Mouse (Mus musculus) ES-E14 (cell line): ENCODE measurements around the gene Fxr2. TPM values are rescaled to one million over a fixed set of nuclear protein-coding genes. Genes with fewer than 3 reads are reported as not detected.

ENCODE experiments used
- DNase-seq: peaks from one replicate; pipeline ENCODE4 v3.0.0-alpha.2; 2013; ENCODE audit warnings: low read depth, low spot score
- H3K27ac ChIP-seq: 2 replicates; pipeline ENCODE4 v1.5.1; 2012; ENCODE audit warnings: low read depth, mild to moderate bottlenecking, low read length, moderate library complexity, mixed read lengths; ENCODE audit not compliant: poor library complexity, insufficient read depth, severe bottlenecking
- H3K36me3 ChIP-seq: 2 replicates; pipeline ENCODE4 v1.6.1; 2012; ENCODE audit warnings: mild to moderate bottlenecking, low read length, moderate library complexity, mixed read lengths; ENCODE audit not compliant: control insufficient read depth, poor library complexity, insufficient read depth, severe bottlenecking
- H3K4me1 ChIP-seq, 2 experiments: fragments of 150-350 bp in 1 of 2; sonication (generic) in 1 of 2; 2 replicates each; pipeline ENCODE4 v1.6.1; 2012; ENCODE audit warnings: low read length in 2 of 2, mild to moderate bottlenecking in 1 of 2, mixed read lengths in 1 of 2; ENCODE audit not compliant: control insufficient read depth in 2 of 2, insufficient read depth in 2 of 2, poor library complexity in 1 of 2
- H3K4me3 ChIP-seq, 2 experiments: fragments of 150-350 bp in 1 of 2; sonication (generic) in 1 of 2; 2 replicates each; pipeline ENCODE4 v1.5.1; 2012; ENCODE audit warnings: low read length in 2 of 2, low read depth in 1 of 2, mild to moderate bottlenecking in 1 of 2, mixed read lengths in 1 of 2; ENCODE audit not compliant: insufficient read depth in 1 of 2, poor library complexity in 1 of 2, severe bottlenecking in 1 of 2
- H3K9ac ChIP-seq: 2 replicates; pipeline ENCODE4 v1.6.1; 2012; ENCODE audit warnings: low read depth, mild to moderate bottlenecking, low read length, mixed read lengths; ENCODE audit not compliant: poor library complexity, insufficient read depth, severe bottlenecking
- H3K9me3 ChIP-seq: fragments of 150-350 bp; sonication (generic); 2 replicates; pipeline ENCODE4 v1.6.1; 2012; ENCODE audit warnings: low read depth, mild to moderate bottlenecking, low read length; ENCODE audit not compliant: control insufficient read depth, insufficient read depth
- CHD2 ChIP-seq: IDR thresholded peaks from 2 replicates; pipeline ENCODE4 v1.6.1; 2014; ENCODE audit warnings: mild to moderate bottlenecking, low read depth, low read length, inconsistent platforms
- HCFC1 ChIP-seq: IDR thresholded peaks from 2 replicates; pipeline ENCODE4 v1.6.1; 2012; ENCODE audit warnings: low read length, inconsistent platforms, borderline replicate concordance; ENCODE audit not compliant: insufficient read depth
- MAFK ChIP-seq: IDR thresholded peaks from 2 replicates; pipeline ENCODE4 v1.6.1; 2014; ENCODE audit warnings: mild to moderate bottlenecking, low read depth, low read length, inconsistent platforms; ENCODE audit not compliant: insufficient read depth
- ZC3H11A ChIP-seq: IDR thresholded peaks from 2 replicates; pipeline ENCODE4 v1.6.1; 2012; ENCODE audit warnings: low read depth, mild to moderate bottlenecking, inconsistent platforms, low read length, borderline replicate concordance
- ZNF384 ChIP-seq: IDR thresholded peaks from 2 replicates; pipeline ENCODE4 v1.6.1; 2012; ENCODE audit warnings: low read depth, low read length, inconsistent platforms
- in situ Hi-C, 2 experiments: fragments of 600-800 bp; cut with MboI; formaldehyde crosslinking; loops; one replicate each; pipeline ENCODE4 v1.15.1; 2025; ENCODE audit warnings: low sequenced_read_pairs in 2 of 2, inconsistent platforms in 1 of 2; ENCODE audit not compliant: unreplicated experiment in 2 of 2
- total RNA-seq: library from RNA; depleted of rRNA; stranded (reverse); fragments of 300-350 nt; gene quantifications from 2 replicates; pipeline ENCODE4 v1.2.3, GENCODE M21; 2012

Gene Fxr2
- total RNA-seq, 1 experiment = 161 TPM

DNA sequence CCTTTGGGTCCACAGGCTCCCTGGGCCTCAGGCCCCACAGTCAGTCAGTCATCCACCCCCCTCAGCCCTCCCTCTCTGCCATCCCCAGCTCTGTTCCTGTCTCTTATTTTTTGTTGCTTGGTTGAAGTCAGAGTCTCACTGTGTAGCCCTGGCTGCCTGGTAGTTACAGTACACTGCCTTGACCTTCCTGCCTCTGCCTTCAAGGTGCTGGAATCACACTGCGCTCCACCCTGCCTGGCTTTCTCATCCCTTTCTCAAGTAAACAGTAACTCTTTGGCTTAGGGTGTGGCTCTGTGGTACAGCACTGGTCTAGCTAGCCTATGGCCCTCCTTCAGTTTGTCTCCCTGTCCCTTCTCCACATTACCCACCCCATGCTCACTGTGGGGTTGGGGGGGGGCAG, 57.1 kb downstream of the Fxr2 start:
- H3K27ac ChIP-seq = peak overlapping the region; percentile 38; the same call in 1 of the 2 replicates
- TF ChIP-seq CHD2 (no peak), MAFK (no peak), ZNF384 (no peak), HCFC1 (no peak), ZC3H11A (no peak)
- 0 out of 4 replicates have a peak overlapping the region, but pooled peaks of 1 of the 2 experiments have one; percentile 6 for H3K4me3 ChIP-seq
- peak overlapping the region; percentile 41; the same call in 1 of the 2 replicates for H3K9ac ChIP-seq
- H3K9me3 ChIP-seq = no peaks in the 10 kb centered on the region
- no peak for DNase-seq
- peaks cover 8% of the 10 kb centered on the region; the same call in 1 of the 2 replicates for H3K36me3 ChIP-seq
- H3K4me1 ChIP-seq = peaks cover 9 to 38% of the 10 kb centered on the region in 2 experiments; a peak in 3 of 4 replicates
- in situ Hi-C loops = no loop called here

DNA sequence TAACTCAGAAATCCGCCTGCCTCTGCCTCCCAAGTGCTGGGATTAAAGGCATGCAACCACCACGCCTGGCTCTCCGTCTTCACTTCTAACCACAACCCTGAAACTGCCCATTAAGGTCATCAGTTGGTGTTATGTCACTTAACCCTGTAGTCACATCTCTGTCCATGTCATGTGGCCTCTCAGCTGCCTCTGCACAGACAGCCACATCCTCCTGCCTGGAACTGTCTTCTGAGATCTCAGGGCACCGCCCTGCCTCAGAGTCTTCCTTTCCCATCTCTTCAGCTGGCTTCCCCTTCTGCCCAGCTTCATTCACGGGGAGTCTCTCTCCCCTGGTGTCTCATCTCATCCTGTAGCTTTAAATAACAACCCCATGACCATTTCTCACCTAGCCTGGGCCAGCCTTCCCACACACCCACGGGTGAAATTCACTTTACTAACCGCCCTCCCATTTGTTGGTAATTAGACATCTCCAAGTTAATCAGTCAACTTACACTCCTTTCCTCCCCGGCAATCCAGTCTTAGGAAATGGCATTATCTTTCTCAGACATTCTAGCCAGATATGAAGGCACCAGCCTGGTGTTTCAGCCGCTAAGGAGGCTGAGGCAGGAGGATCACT, 59.5 kb downstream of the Fxr2 start:
- DNase-seq = no peak
- no peak overlapping the region for H3K9ac ChIP-seq
- in situ Hi-C loops = no loop called here
- no peak for TF ChIP-seq ZC3H11A
- no peak for TF ChIP-seq ZNF384
- peaks cover 8% of the 10 kb centered on the region; the same call in 1 of the 2 replicates for H3K36me3 ChIP-seq
- H3K9me3 ChIP-seq = no peaks in the 10 kb centered on the region
- peak overlapping the region; percentile 35; the same call in 1 of the 2 replicates for H3K27ac ChIP-seq
- no peak overlapping the region for H3K4me3 ChIP-seq
- H3K4me1 ChIP-seq = peaks cover 9 to 32% of the 10 kb centered on the region in 2 experiments; a peak in 3 of 4 replicates

DNA sequence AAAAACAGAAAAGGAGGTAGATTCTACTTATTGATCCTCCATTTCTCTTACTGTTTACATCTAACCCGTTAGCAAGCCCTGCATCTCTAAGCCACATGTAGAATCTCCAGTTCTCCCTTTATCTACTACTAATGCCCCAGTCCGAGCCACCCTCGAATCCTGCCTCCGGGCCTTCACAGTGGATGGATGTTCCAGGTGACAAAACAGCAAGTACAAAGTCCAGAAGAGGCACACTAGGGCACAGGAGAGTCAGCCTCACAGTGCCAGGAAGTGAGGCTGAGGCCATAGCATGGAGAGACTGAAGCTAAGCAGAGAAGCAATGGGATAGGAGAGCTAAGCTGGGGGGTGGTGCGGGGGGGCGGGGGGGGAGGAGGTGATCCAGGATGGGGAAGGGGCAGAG, 60.1 kb downstream of the Fxr2 start:
- Histone ChIP-seq H3K4me3 (no peak overlapping the region), H3K36me3 (peaks cover 8% of the 10 kb centered on the region; the same call in 1 of the 2 replicates), H3K9ac (no peak overlapping the region), H3K4me1 (peaks cover 12 to 35% of the 10 kb centered on the region in 2 experiments), H3K9me3 (no peaks in the 10 kb centered on the region), H3K27ac (no peak overlapping the region)
- DNase-seq = no peak
- in situ Hi-C loops = no loop called here
- TF ChIP-seq MAFK = no peak
- TF ChIP-seq ZC3H11A = no peak
- TF ChIP-seq HCFC1 = no peak
- TF ChIP-seq ZNF384 = no peak
- TF ChIP-seq CHD2 = no peak

DNA sequence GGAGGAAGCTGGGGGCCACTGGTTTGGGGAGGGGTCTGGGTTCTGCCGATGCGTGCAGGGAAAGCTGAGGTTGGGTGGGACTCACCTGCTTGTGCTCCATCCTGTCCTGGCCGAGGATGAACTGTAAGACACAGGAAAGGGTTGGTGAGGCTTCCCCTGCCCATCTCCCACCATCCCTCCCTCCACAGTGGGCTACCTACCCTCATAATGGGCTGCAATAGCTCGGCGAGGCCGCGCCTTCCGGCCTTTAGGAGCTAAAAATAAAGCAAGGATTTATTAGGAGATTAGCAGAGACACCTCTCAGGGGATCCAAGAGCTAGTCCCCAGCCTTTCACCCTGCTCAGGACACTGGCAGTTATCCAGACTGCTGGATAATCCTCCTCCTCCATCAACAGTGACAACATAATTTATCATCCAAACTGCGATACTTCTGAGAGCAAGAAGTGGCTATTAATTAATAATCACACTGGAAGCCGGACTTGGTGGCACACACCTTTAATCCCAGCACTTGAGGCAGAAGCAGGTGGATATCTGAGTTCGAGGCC, 60.7 kb downstream of the Fxr2 start:
- no peak for DNase-seq
- no peak overlapping the region for H3K27ac ChIP-seq
- H3K36me3 ChIP-seq = peaks cover 8% of the 10 kb centered on the region; the same call in 1 of the 2 replicates
- H3K9me3 ChIP-seq = no peaks in the 10 kb centered on the region
- in situ Hi-C loops = no loop called here
- no peak overlapping the region for H3K4me3 ChIP-seq
- H3K4me1 ChIP-seq = peaks cover 12 to 35% of the 10 kb centered on the region in 2 experiments
- TF ChIP-seq ZNF384 (no peak), ZC3H11A (no peak), MAFK (no peak), HCFC1 (no peak), CHD2 (no peak)
- no peak overlapping the region for H3K9ac ChIP-seq
